Mouse (Mus musculus): ENCODE measurements at regions not wholly inside any gene's neighbourhood (a gene's known extent, or its start where the extent isn't known, plus 50 kb on each side); places are given as distances from the start of the nearest gene placed in this dataset.
A peak's percentile ranks its signal among the peaks of the same experiment; 100 is the strongest.

DNA sequence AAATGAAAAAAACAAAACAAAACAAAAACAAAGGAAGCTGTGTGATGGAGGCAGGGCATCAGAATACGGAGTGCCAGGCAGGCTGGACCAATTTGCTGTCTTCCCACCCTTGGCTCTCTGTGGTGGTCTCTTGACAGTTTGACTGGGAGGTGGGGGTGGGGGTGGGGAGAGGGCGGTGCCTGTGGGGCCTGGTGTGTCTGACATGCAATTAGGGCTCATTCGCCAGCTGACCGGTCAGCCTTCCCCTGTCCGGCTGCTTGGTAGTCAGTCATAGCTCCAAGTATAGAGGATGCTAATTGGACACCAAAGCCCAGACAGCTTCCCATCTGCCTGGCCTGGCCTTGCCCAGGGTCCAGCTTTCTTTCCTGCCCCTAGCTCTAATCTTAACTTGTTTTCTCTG lies 225.8 kb upstream of the 4930535I16Rik start:
- 0 out of 2 replicates have a peak, but pooled peaks cover 9% of the 10 kb centered on the region for H3K27me3 ChIP-seq (ENCODE audit: insufficient read depth, low read length)
- 25% methylated on average over 5 of the region's 5 CpGs for WGBS
- H3K9ac ChIP-seq (ENCODE audit: low read depth, low read length), result no peak overlapping the region
- ATAC-seq (replicated peaks; ENCODE audit: low FRiP score, low read depth), result no peak
- H3K4me1 ChIP-seq (replicated peaks; ENCODE audit: insufficient read depth, low read length), result no peaks in the 10 kb centered on the region
- H3K4me3 ChIP-seq (replicated peaks; ENCODE audit: low read depth, low read length), result no peak overlapping the region
- H3K4me2 ChIP-seq (ENCODE audit: low read length), result no peak overlapping the region
- DNase-seq (ENCODE audit: low spot score), result no peak
- H3K27ac ChIP-seq, result no peak overlapping the region
- no peaks in the 10 kb centered on the region for H3K9me3 ChIP-seq (replicated peaks; ENCODE audit: low read length)
- H3K36me3 ChIP-seq (ENCODE audit: insufficient read depth, low read length), result no peaks in the 10 kb centered on the region
- no peak for TF ChIP-seq CTCF (IDR thresholded peaks at IDR 0.05; ENCODE audit: low read depth)

DNA sequence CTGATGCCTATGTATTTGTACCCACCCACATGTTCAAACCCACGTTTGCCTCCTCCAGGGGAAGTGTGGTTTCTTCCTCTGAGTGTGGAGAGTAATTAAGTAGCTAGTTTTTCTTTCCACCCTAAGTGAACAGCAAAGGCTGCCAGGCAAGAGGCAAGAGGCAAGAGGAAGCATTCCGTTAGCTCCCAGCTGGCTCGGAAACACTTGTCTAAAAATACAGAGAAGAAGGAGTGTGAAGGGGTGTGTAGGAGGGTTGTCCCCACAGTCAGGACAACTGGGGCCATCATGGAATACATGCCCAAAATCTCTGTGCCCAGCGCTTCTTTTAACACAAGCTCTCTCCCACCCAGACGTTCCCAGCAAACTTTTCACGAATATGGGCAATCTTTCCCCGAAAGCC lies 225.4 kb upstream of the 4930535I16Rik start:
- DNase-seq (ENCODE audit: low spot score) (no peak), ATAC-seq (replicated peaks; ENCODE audit: low FRiP score, low read depth) (no peak)
- no peak overlapping the region for H3K27ac ChIP-seq
- 40% methylated on average over 7 of the region's 7 CpGs for WGBS
- H3K9ac ChIP-seq (ENCODE audit: low read depth, low read length), result no peak overlapping the region
- no peak overlapping the region for H3K4me3 ChIP-seq (replicated peaks; ENCODE audit: low read depth, low read length)
- 0 out of 2 replicates have a peak, but pooled peaks cover 9% of the 10 kb centered on the region for H3K27me3 ChIP-seq (ENCODE audit: insufficient read depth, low read length)
- TF ChIP-seq CTCF (IDR thresholded peaks at IDR 0.05; ENCODE audit: low read depth), result no peak
- no peaks in the 10 kb centered on the region for H3K9me3 ChIP-seq (replicated peaks; ENCODE audit: low read length)
- no peaks in the 10 kb centered on the region for H3K36me3 ChIP-seq (ENCODE audit: insufficient read depth, low read length)
- no peak overlapping the region for H3K4me2 ChIP-seq (ENCODE audit: low read length)
- H3K4me1 ChIP-seq (replicated peaks; ENCODE audit: insufficient read depth, low read length), result no peaks in the 10 kb centered on the region

DNA sequence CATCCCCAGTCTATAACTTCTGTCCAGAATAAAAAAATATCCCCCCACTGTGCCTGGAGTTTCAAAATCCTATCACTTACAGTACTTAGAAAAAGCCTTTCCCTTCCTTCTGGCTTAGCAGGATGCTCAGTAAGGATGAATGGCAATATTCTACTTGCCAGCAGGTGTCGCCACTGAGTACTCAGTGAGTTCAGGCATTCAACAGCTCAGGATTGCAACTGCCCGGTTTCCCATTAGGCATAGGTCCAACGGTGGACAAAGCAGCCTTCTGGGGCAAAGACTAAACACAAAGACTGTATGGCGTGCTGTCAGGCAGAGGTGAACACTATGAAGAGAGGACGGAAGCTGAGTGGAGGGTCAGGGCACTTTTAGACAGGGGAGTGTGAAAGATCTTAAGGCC lies 224.3 kb upstream of the 4930535I16Rik start:
- Histone ChIP-seq H3K36me3 (ENCODE audit: insufficient read depth, low read length) (no peaks in the 10 kb centered on the region), H3K9me3 (replicated peaks; ENCODE audit: low read length) (no peaks in the 10 kb centered on the region), H3K9ac (ENCODE audit: low read depth, low read length) (no peak overlapping the region), H3K4me1 (replicated peaks; ENCODE audit: insufficient read depth, low read length) (no peaks in the 10 kb centered on the region), H3K4me2 (ENCODE audit: low read length) (no peak overlapping the region), H3K4me3 (replicated peaks; ENCODE audit: low read depth, low read length) (no peak overlapping the region), H3K27me3 (ENCODE audit: insufficient read depth, low read length) (0 out of 2 replicates have a peak, but pooled peaks cover 9% of the 10 kb centered on the region), H3K27ac (no peak overlapping the region)
- WGBS, result 6% methylated on average over 5 of the region's 5 CpGs
- ATAC-seq (replicated peaks; ENCODE audit: low FRiP score, low read depth), result no peak
- TF ChIP-seq CTCF (IDR thresholded peaks at IDR 0.05; ENCODE audit: low read depth), result peak; percentile 95
- peak; percentile 89 for DNase-seq (ENCODE audit: low spot score)

- no peak overlapping the region for H3K4me2 ChIP-seq (ENCODE audit: low read length)
- H3K36me3 ChIP-seq (ENCODE audit: insufficient read depth, low read length), result no peaks in the 10 kb centered on the region
- H3K4me1 ChIP-seq (replicated peaks; ENCODE audit: insufficient read depth, low read length), result no peaks in the 10 kb centered on the region
- H3K27me3 ChIP-seq (ENCODE audit: insufficient read depth, low read length), result no peaks in the 10 kb centered on the region
- H3K4me3 ChIP-seq (replicated peaks; ENCODE audit: low read depth, low read length), result no peak overlapping the region
- WGBS, result 33% methylated on average over 6 of the region's 6 CpGs
- ATAC-seq (replicated peaks; ENCODE audit: low FRiP score, low read depth), result no peak
- no peak overlapping the region for H3K27ac ChIP-seq
- no peak for TF ChIP-seq CTCF (IDR thresholded peaks at IDR 0.05; ENCODE audit: low read depth)
- H3K9me3 ChIP-seq (replicated peaks; ENCODE audit: low read length), result no peaks in the 10 kb centered on the region
- no peak for DNase-seq (ENCODE audit: low spot score)
- H3K9ac ChIP-seq (ENCODE audit: low read depth, low read length), result no peak overlapping the region
Measured at GRCm38 (mm10) chr4:124135165-124135470, 217.3 kb upstream of the 4930535I16Rik start.

- H3K27me3 ChIP-seq (ENCODE audit: insufficient read depth, low read length), result no peaks in the 10 kb centered on the region
- no peak overlapping the region for H3K4me2 ChIP-seq (ENCODE audit: low read length)
- H3K9me3 ChIP-seq (replicated peaks; ENCODE audit: low read length), result no peaks in the 10 kb centered on the region
- no peak for TF ChIP-seq CTCF (IDR thresholded peaks at IDR 0.05; ENCODE audit: low read depth)
- 0 out of 2 replicates have a peak, but pooled peaks have one; percentile 25 for ATAC-seq (replicated peaks; ENCODE audit: low FRiP score, low read depth)
- no peak overlapping the region for H3K9ac ChIP-seq (ENCODE audit: low read depth, low read length)
- H3K4me1 ChIP-seq (replicated peaks; ENCODE audit: insufficient read depth, low read length), result no peaks in the 10 kb centered on the region
- WGBS, result 11% methylated on average over 6 of the region's 6 CpGs
- DNase-seq (ENCODE audit: low spot score), result peak; percentile 48
- no peak overlapping the region for H3K4me3 ChIP-seq (replicated peaks; ENCODE audit: low read depth, low read length)
- H3K36me3 ChIP-seq (ENCODE audit: insufficient read depth, low read length), result no peaks in the 10 kb centered on the region
- H3K27ac ChIP-seq, result no peak overlapping the region
Measured at GRCm38 (mm10) chr4:124134341-124135164, 216.7 kb upstream of the 4930535I16Rik start.

GRCm38 (mm10) chr4:124130946-124131345 lies 213.1 kb upstream of the 4930535I16Rik start:
- Histone ChIP-seq H3K4me2 (ENCODE audit: low read length) (no peak overlapping the region), H3K9ac (ENCODE audit: low read depth, low read length) (no peak overlapping the region), H3K9me3 (replicated peaks; ENCODE audit: low read length) (no peaks in the 10 kb centered on the region), H3K27ac (no peak overlapping the region), H3K4me1 (replicated peaks; ENCODE audit: insufficient read depth, low read length) (no peaks in the 10 kb centered on the region), H3K4me3 (replicated peaks; ENCODE audit: low read depth, low read length) (no peak overlapping the region), H3K27me3 (ENCODE audit: insufficient read depth, low read length) (no peaks in the 10 kb centered on the region), H3K36me3 (ENCODE audit: insufficient read depth, low read length) (no peaks in the 10 kb centered on the region)
- WGBS, result 80% methylated on average over 5 of the region's 5 CpGs
- TF ChIP-seq CTCF (IDR thresholded peaks at IDR 0.05; ENCODE audit: low read depth), result peak; percentile 39
- DNase-seq (ENCODE audit: low spot score) (no peak), ATAC-seq (replicated peaks; ENCODE audit: low FRiP score, low read depth) (no peak)

Data from kidney, postnatal 0 days (tissue).